ENCODE assay signal across 14 mouse cellular contexts in genomic region chr11:105934816-105935215, GRCm38 (mm10). TPM values are rescaled to one million over a fixed set of nuclear protein-coding genes. Genes with fewer than 3 reads are reported as not detected.
DNase-seq lines count a peak whose midpoint lies in the region; ATAC-seq and TF ChIP-seq lines count a peak whose summit lies in the region.
"Had no signal": no experiment of that assay in that cellular context is flagged by ENCODE, and none has a peak within 500 bp of the region (broad histone marks: within the 10 kb centered on the region; RNA-seq: fewer than 3 reads in every experiment).

No protein-coding gene starts in this region.

- TF ChIP-seq CTCF in heart, postnatal 0 days (IDR thresholded peaks at IDR 0.05; ENCODE audit: low read depth), result no peak

- no peak overlapping the region for H3K4me2 ChIP-seq in lung, embryonic 15.5 days
- no peak overlapping the region for H3K4me2 ChIP-seq in heart, postnatal 0 days (ENCODE audit: low read depth, low read length)

- H3K4me1 ChIP-seq in lung, embryonic 15.5 days, result peaks cover 17% of the 10 kb centered on the region
- H3K4me1 ChIP-seq in heart, postnatal 0 days (ENCODE audit: control insufficient read depth, insufficient read depth), result no peaks in the 10 kb centered on the region

- H3K36me3 ChIP-seq in lung, embryonic 15.5 days, result no peaks in the 10 kb centered on the region
- H3K36me3 ChIP-seq in heart, postnatal 0 days (replicated peaks; ENCODE audit: control insufficient read depth, insufficient read depth, low read length), result no peaks in the 10 kb centered on the region

- no peak overlapping the region for H3K9ac ChIP-seq in lung, embryonic 15.5 days
- H3K9ac ChIP-seq in heart, postnatal 0 days (replicated peaks; ENCODE audit: low read depth, low read length), result no peak overlapping the region
- H3K9ac ChIP-seq: liver, embryonic 14.5 days had no signal

- no peaks in the 10 kb centered on the region for H3K27me3 ChIP-seq in lung, embryonic 15.5 days
- H3K27me3 ChIP-seq in heart, postnatal 0 days (ENCODE audit: control insufficient read depth, insufficient read depth, low read length), result no peaks in the 10 kb centered on the region
- H3K27me3 ChIP-seq: Patski had no signal

- no peak for ATAC-seq in lung, embryonic 15.5 days (ENCODE audit: borderline replicate concordance, extremely low read depth, low FRiP score, low TSS enrichment)
- no peak for ATAC-seq in heart, postnatal 0 days (ENCODE audit: insufficient read depth, low read depth)

- no peak overlapping the region for H3K4me3 ChIP-seq in lung, embryonic 15.5 days
- H3K4me3 ChIP-seq in heart, postnatal 0 days (ENCODE audit: low read depth, low read length), result no peak overlapping the region
- H3K4me3 ChIP-seq: erythroblast, embryonic 14.5 days; myocyte had no signal

- no peak for TF ChIP-seq EP300 in heart, postnatal 0 days (IDR thresholded peaks at IDR 0.05; ENCODE audit: low read depth)

- DNase-seq in adrenal gland, adult (ENCODE audit: inconsistent age in 2 of 2, low spot score in 1 of 2), result peak; percentile 43 to 55
- DNase-seq in adrenal gland, postnatal 4 days (ENCODE audit: low spot score in 2 of 2), result no peak
- no peak for DNase-seq in lung, postnatal 14 days
- no peak for DNase-seq in heart, postnatal 0 days (ENCODE audit: low spot score)
- DNase-seq in retina, postnatal 1 day, result peak; percentile 73
- DNase-seq in Muller cell, postnatal 12 days (ENCODE audit: inconsistent ontology term), result no peak
- DNase-seq in ovary, postnatal 14 days (ENCODE audit: low spot score), result no peak

- 57% methylated on average over 6 of the region's 6 CpGs for WGBS in lung, embryonic 15.5 days
- WGBS in heart, postnatal 0 days, result 60% methylated on average over 6 of the region's 6 CpGs

- H3K27ac ChIP-seq in lung, embryonic 15.5 days, result 0 out of 2 replicates have a peak overlapping the region, but pooled peaks have one; percentile 67
- H3K27ac ChIP-seq in heart, postnatal 0 days (ENCODE audit: low read depth), result peak overlapping the region; percentile 27; the same call in 1 of the 2 replicates
- H3K27ac ChIP-seq: liver, embryonic 14.5 days had no signal

- no peaks in the 10 kb centered on the region for H3K9me3 ChIP-seq in lung, embryonic 15.5 days
- H3K9me3 ChIP-seq in heart, postnatal 0 days (replicated peaks; ENCODE audit: control insufficient read depth, low read length), result no peaks in the 10 kb centered on the region

RNA-seq across cellular contexts. Expression of gene Cyb561, which starts 18.3 kb away (rescaled TPM):
- 100 to 1,000 TPM; 189 to 197 TPM for total RNA-seq in adrenal gland, postnatal 4 days (2021)
- polyA plus RNA-seq in lung, embryonic 15.5 days (2015; fragmentation: Nextera tagmentation; extraction: Ambion mirVana), result 34.2 and 39.8 TPM in 2 replicates
- total RNA-seq in heart, postnatal 0 days (2014; rRNA removed; ENCODE audit: low replicate concordance), result 9.5 and 11.4 TPM in 2 replicates
- polyA plus RNA-seq in heart, postnatal 0 days (2015; fragmentation: Nextera tagmentation; extraction: Ambion mirVana), result 5.9 and 7.1 TPM in 2 replicates

RNA-seq across cellular contexts. Expression of gene Ace, which starts 32.9 kb away (rescaled TPM):
- total RNA-seq in adrenal gland, postnatal 4 days (2021), result 10 to 100 TPM; 12.3 to 19.9 TPM
- polyA plus RNA-seq in lung, embryonic 15.5 days (2015; fragmentation: Nextera tagmentation; extraction: Ambion mirVana), result 7.5 and 9.4 TPM in 2 replicates
- total RNA-seq in heart, postnatal 0 days (2014; rRNA removed; ENCODE audit: low replicate concordance), result 6.1 and 17.1 TPM in 2 replicates
- 3.3 and 3.7 TPM in 2 replicates for polyA plus RNA-seq in heart, postnatal 0 days (2015; fragmentation: Nextera tagmentation; extraction: Ambion mirVana)
- polyA plus RNA-seq: erythroblast, embryonic 14.5 days had no signal

RNA-seq across cellular contexts. Expression of gene Ace3, which starts 59.7 kb away (rescaled TPM):
- not detected for total RNA-seq in adrenal gland, postnatal 4 days (2021)
- 0.20 and 0.36 TPM in 2 replicates for polyA plus RNA-seq in lung, embryonic 15.5 days (2015; fragmentation: Nextera tagmentation; extraction: Ambion mirVana)
- total RNA-seq in heart, postnatal 0 days (2014; rRNA removed; ENCODE audit: low replicate concordance), result not detected in 2 replicates
- not detected in 2 replicates for polyA plus RNA-seq in heart, postnatal 0 days (2015; fragmentation: Nextera tagmentation; extraction: Ambion mirVana)
- total RNA-seq: layer of hippocampus, adult 8-10 months had no signal
- polyA plus RNA-seq: erythroblast, embryonic 14.5 days; liver, embryonic 14.5 days; myocyte; Patski; spleen, adult 2 months had no signal

Comparison
In these comparisons a context has a peak if more than half of its experiments do, and no peak if none do; other contexts are left out.
1. DNase-seq: peak in adrenal gland, adult (2 of 2) and retina, postnatal 1 day (single experiment); none in adrenal gland, postnatal 4 days (0 of 2), lung, postnatal 14 days (single experiment), heart, postnatal 0 days (single experiment), Muller cell, postnatal 12 days (single experiment) and ovary, postnatal 14 days (single experiment).
2. RNA of gene Cyb561, which starts 18.3 kb away (total RNA-seq): 189 to 197 TPM in adrenal gland, postnatal 4 days; 9.5 to 11.4 TPM in heart, postnatal 0 days; every median in the first group is over 10 times any median in the second.